Mouse (Mus musculus): ENCODE results near the gene Slc30a7.

Gene Slc30a7

GRCm38 (mm10) chr3:115992103-115992502, 15.1 kb downstream of the Slc30a7 start:
- peak; percentile 46 for DNase-seq (ENCODE audit: low read depth)

- peak; percentile 27 for DNase-seq (ENCODE audit: low read depth)
Measured at GRCm38 (mm10) chr3:115985183-115985892, 21.9 kb downstream of the Slc30a7 start.

GRCm38 (mm10) chr3:115984653-115985052, 22.6 kb downstream of the Slc30a7 start:
- no peak for DNase-seq (ENCODE audit: low read depth)

GRCm38 (mm10) chr3:115983217-115983616, 24.0 kb downstream of the Slc30a7 start:
- DNase-seq (ENCODE audit: low read depth): no peak

- DNase-seq (ENCODE audit: low read depth): peak; percentile 69
Measured at GRCm38 (mm10) chr3:115979000-115979399, 28.2 kb downstream of the Slc30a7 start.

GRCm38 (mm10) chr3:115974995-115975394, 32.2 kb downstream of the Slc30a7 start:
- no peak for DNase-seq (ENCODE audit: low read depth)

- DNase-seq (ENCODE audit: low read depth): no peak
Measured at GRCm38 (mm10) chr3:115974228-115974627, 33.0 kb downstream of the Slc30a7 start.

GRCm38 (mm10) chr3:115971891-115972646, 35.1 kb downstream of the Slc30a7 start:
- DNase-seq (ENCODE audit: low read depth): no peak

- DNase-seq (ENCODE audit: low read depth): no peak
Measured at GRCm38 (mm10) chr3:115971045-115971785, 36.0 kb downstream of the Slc30a7 start.

GRCm38 (mm10) chr3:115968745-115969530, 38.3 kb downstream of the Slc30a7 start:
- DNase-seq (ENCODE audit: low read depth): peak; percentile 67

- DNase-seq (ENCODE audit: low read depth): no peak
Measured at GRCm38 (mm10) chr3:115964071-115964470, 43.1 kb downstream of the Slc30a7 start.

GRCm38 (mm10) chr3:115963597-115963996, 43.6 kb downstream of the Slc30a7 start:
- no peak for DNase-seq (ENCODE audit: low read depth)

GRCm38 (mm10) chr3:115962028-115962415, 45.2 kb downstream of the Slc30a7 start:
- peak; percentile 57 for DNase-seq (ENCODE audit: low read depth)

GRCm38 (mm10) chr3:115961311-115962027, 45.7 kb downstream of the Slc30a7 start:
- DNase-seq (ENCODE audit: low read depth): peak; percentile 51

- DNase-seq (ENCODE audit: low read depth): no peak
Measured at GRCm38 (mm10) chr3:115957223-115957622, 50.0 kb downstream of the Slc30a7 start.

GRCm38 (mm10) chr3:115953088-115953487, 54.1 kb downstream of the Slc30a7 start:
- DNase-seq (ENCODE audit: low read depth): no peak

- DNase-seq (ENCODE audit: low read depth): no peak
Measured at GRCm38 (mm10) chr3:115952356-115952755, 54.9 kb downstream of the Slc30a7 start.

GRCm38 (mm10) chr3:115951221-115951620, 56.0 kb downstream of the Slc30a7 start:
- no peak for DNase-seq (ENCODE audit: low read depth)

- DNase-seq (ENCODE audit: low read depth): no peak
Measured at GRCm38 (mm10) chr3:115949921-115950877, 57.0 kb downstream of the Slc30a7 start.
